Mouse (Mus musculus) forebrain, postnatal 0 days (tissue): ENCODE measurements around the gene Pdia5. TPM values are rescaled to one million over a fixed set of nuclear protein-coding genes. Genes with fewer than 3 reads are reported as not detected.

ENCODE experiments used
- ATAC-seq: fragments of 200-750 bp; cut with Nextera tagmentation; 2 replicates; pipeline ENCODE4 v1.8.0; 2017; ENCODE audit warnings: mild to moderate bottlenecking, moderate library complexity
- DNase-seq: peaks from one replicate; pipeline ENCODE4 v3.0.0-alpha.2; 2015
- H3K27ac ChIP-seq: fragments of 300-500 bp; sonication (generic); 2 replicates; pipeline ENCODE4 v1.5.1; 2014; ENCODE audit warnings: low read depth, mild to moderate bottlenecking, antibody characterized with exemption, low read length, moderate library complexity, mixed read lengths
- H3K27me3 ChIP-seq: fragments of 300-500 bp; sonication (generic); 2 replicates; pipeline ENCODE4 v1.6.1; 2014; ENCODE audit warnings: mild to moderate bottlenecking, low read length, mixed read lengths; ENCODE audit not compliant: insufficient read depth
- H3K36me3 ChIP-seq: fragments of 300-500 bp; sonication (generic); 2 replicates; pipeline ENCODE4 v1.6.1; 2014; ENCODE audit warnings: mild to moderate bottlenecking, moderate library complexity; ENCODE audit not compliant: insufficient read depth
- H3K4me1 ChIP-seq: fragments of 300-500 bp; sonication (generic); 2 replicates; pipeline ENCODE4 v1.6.1; 2014; ENCODE audit warnings: antibody characterized with exemption; ENCODE audit not compliant: insufficient read depth
- H3K4me2 ChIP-seq: fragments of 300-500 bp; sonication (generic); 2 replicates; pipeline ENCODE4 v1.6.1; 2014; ENCODE audit warnings: low read depth, mild to moderate bottlenecking, moderate library complexity
- H3K4me3 ChIP-seq: fragments of 300-500 bp; sonication (generic); 2 replicates; pipeline ENCODE4 v1.5.1; 2014; ENCODE audit warnings: low read depth, low read length, mixed read lengths
- H3K9ac ChIP-seq: fragments of 300-500 bp; sonication (generic); 2 replicates; pipeline ENCODE4 v1.6.1; 2014; ENCODE audit warnings: mild to moderate bottlenecking
- H3K9me3 ChIP-seq: fragments of 300-500 bp; sonication (generic); 2 replicates; pipeline ENCODE4 v1.6.1; 2016; ENCODE audit warnings: low read length
- CTCF ChIP-seq: sonication (generic); IDR thresholded peaks from 2 replicates; pipeline ENCODE4 v1.5.1; 2016; ENCODE audit warnings: antibody characterized with exemption, control low read depth, low read depth
- WGBS: fragments of 180-500 bp; shearing (Covaris S2); extraction: QIAGEN DNeasy Blood & Tissue Kit; methylation state at CpG from one replicate; pipeline ENCODE4 v1.1.7; 2014; 5-methylcytosine and 5-hydroxymethylcytosine counted together
- polyA plus RNA-seq: library from polyadenylated mRNA; unstranded; fragments of >200 nt; fragmentation: Nextera tagmentation; extraction: Ambion mirVana; gene quantifications from 2 replicates; pipeline ENCODE4 v1.2.1, GENCODE M21; 2015
- total RNA-seq: library from RNA; depleted of rRNA; stranded (reverse); fragments of >200 nt; gene quantifications from 2 replicates; pipeline ENCODE4 v1.2.3, GENCODE M21; 2014

Gene Pdia5
- total and polyA plus RNA-seq, 2 experiments from 2014 or later, result 2.5 to 8.7 TPM

DNA sequence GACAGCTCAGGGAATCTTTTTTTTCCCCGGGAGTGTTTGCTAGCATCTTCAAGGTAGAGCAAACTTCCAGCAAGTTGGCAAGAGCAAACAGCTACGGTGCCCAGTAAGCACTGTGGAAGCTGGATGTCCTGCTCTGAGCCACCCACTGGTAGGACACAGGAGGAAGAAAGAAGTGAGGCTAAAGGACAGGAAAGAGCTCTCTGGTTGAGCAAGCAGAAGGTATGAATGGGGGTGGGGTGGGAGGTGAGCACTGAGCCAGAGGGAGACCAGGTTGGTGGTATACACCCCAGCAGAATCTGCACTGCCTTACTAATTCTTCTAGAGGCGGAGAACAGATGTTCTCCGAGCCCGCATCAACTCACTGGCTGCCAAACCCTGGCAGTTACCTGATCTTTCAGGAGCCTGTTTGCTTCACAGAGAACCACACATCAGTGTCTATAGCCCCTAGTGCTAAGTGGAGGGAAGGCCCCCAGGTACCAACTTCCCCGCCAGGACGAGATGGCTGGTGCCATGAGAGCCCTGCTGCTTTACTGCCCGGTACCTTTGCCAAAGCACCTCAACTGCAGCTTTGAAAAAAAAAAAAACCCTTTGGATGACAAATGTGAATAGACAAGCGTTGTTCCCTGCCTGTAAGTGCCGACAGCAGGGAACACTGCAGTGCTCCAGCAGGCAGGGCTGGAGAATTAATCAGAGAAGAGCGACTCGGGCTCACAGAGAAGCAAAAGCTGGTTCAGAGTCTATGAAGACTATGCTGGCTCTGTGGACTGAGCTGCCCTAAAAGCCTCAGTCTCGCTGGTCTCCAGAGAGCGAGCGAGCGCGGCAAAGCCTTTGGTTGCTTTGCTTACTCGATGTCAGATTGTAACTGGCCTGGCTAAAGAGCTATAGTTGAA, 67.2 kb downstream of the Pdia5 start:
- no peak overlapping the region for H3K9ac ChIP-seq
- H3K4me2 ChIP-seq, result peak overlapping the region; percentile 6; the same call in 1 of the 2 replicates
- no peaks in the 10 kb centered on the region for H3K36me3 ChIP-seq
- 57% methylated on average over 18 of the region's 18 CpGs for WGBS
- TF ChIP-seq CTCF, result no peak
- peak; percentile 39 for DNase-seq
- H3K4me1 ChIP-seq, result no peaks in the 10 kb centered on the region
- no peak overlapping the region for H3K4me3 ChIP-seq
- no peaks in the 10 kb centered on the region for H3K9me3 ChIP-seq
- peak; percentile 73; the same call in 1 of the 2 replicates for ATAC-seq
- H3K27me3 ChIP-seq, result no peaks in the 10 kb centered on the region
- H3K27ac ChIP-seq, result no peak overlapping the region

- H3K4me3 ChIP-seq, result no peak overlapping the region
- H3K9me3 ChIP-seq, result no peaks in the 10 kb centered on the region
- H3K4me2 ChIP-seq, result no peak overlapping the region
- no peaks in the 10 kb centered on the region for H3K36me3 ChIP-seq
- H3K27ac ChIP-seq, result no peak overlapping the region
- H3K27me3 ChIP-seq, result no peaks in the 10 kb centered on the region
- DNase-seq (no peak), ATAC-seq (no peak)
- H3K9ac ChIP-seq, result no peak overlapping the region
- 94% methylated on average over 8 of the region's 8 CpGs for WGBS
- no peak for TF ChIP-seq CTCF
- no peaks in the 10 kb centered on the region for H3K4me1 ChIP-seq
Measured at GRCm38 (mm10) chr16:35422705-35423104, 68.0 kb downstream of the Pdia5 start.

DNA sequence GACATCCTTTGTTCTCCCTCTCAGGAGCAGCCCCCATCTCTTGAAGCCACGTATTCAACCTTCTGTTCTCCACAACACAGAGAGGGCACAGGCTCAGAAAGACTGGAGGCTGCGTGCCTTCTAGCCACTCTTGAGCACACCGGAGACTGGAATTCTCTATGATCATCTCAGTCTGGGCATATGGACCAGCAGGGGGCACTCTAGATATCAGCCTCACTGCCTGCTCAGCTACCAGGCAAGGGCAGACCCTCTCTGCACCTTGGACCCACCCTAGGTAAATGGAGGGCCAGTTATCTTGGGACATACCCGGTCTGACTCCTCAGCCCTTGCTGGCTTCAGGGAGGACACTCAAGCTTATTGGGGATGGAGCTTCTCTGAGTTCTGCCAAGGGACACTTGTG, 68.5 kb downstream of the Pdia5 start:
- no peaks in the 10 kb centered on the region for H3K4me1 ChIP-seq
- H3K9ac ChIP-seq, result no peak overlapping the region
- DNase-seq (peak; percentile 20), ATAC-seq (no peak)
- no peak overlapping the region for H3K4me2 ChIP-seq
- no peak overlapping the region for H3K27ac ChIP-seq
- no peak overlapping the region for H3K4me3 ChIP-seq
- no peaks in the 10 kb centered on the region for H3K27me3 ChIP-seq
- peak; percentile 54 for TF ChIP-seq CTCF
- WGBS, result 72% methylated on average over 4 of the region's 4 CpGs
- no peaks in the 10 kb centered on the region for H3K36me3 ChIP-seq
- no peaks in the 10 kb centered on the region for H3K9me3 ChIP-seq

DNA sequence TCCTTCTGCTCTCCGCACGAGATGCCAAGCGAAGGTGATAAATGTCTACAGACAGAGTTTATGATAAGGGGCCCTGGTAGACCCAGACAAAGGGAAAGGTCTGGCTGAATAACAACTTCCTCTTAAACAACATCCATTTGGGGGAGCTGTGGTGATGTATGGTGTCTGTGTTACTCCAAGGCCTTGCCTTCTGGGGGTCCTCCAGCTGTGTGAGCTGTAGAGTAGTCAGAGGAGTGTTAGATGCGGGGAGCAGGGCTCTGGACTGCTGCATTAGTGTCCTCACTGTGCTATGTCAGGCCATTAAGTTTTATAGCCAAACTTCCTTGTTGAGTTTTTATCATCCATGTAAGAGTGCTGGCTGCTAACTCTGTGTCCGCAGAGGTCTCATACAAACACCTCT, 76.1 kb downstream of the Pdia5 start:
- Histone ChIP-seq H3K4me1 (no peaks in the 10 kb centered on the region), H3K27me3 (no peaks in the 10 kb centered on the region), H3K27ac (no peak overlapping the region), H3K4me2 (no peak overlapping the region), H3K9ac (no peak overlapping the region), H3K36me3 (no peaks in the 10 kb centered on the region), H3K4me3 (no peak overlapping the region), H3K9me3 (no peaks in the 10 kb centered on the region)
- no peak for TF ChIP-seq CTCF
- ATAC-seq (no peak), DNase-seq (no peak)
- WGBS, result 96% methylated on average over 5 of the region's 5 CpGs

- ATAC-seq, result no peak
- Histone ChIP-seq H3K9me3 (no peaks in the 10 kb centered on the region), H3K4me3 (no peak overlapping the region), H3K4me1 (no peaks in the 10 kb centered on the region), H3K36me3 (no peaks in the 10 kb centered on the region; the same call in 1 of the 2 replicates), H3K27ac (no peak overlapping the region), H3K27me3 (no peaks in the 10 kb centered on the region), H3K4me2 (no peak overlapping the region), H3K9ac (no peak overlapping the region)
- 82% methylated on average over 4 of the region's 4 CpGs for WGBS
- no peak for DNase-seq
- no peak for TF ChIP-seq CTCF
Measured at GRCm38 (mm10) chr16:35406706-35407105, 84.0 kb downstream of the Pdia5 start.

DNA sequence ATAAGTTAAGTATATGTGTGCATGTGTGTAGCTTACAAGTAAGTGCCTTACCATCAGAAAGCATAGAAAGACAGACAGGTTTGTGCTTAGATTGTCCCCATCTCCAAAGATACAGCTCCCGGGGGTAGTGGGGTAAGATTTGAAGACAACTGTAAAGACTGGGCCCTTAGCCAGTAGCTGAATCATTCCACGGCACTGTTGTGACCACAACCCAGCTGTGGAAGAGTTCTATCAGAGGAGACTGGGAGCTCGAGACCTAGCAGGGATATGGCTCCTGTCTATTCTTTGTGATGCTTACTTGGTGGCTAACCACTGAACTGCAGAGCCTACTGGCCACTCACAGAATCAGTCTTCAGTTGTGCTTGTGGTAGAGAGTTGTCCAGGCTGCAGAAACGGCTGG, 84.5 kb downstream of the Pdia5 start:
- no peak overlapping the region for H3K4me3 ChIP-seq
- no peaks in the 10 kb centered on the region for H3K4me1 ChIP-seq
- no peaks in the 10 kb centered on the region for H3K27me3 ChIP-seq
- no peaks in the 10 kb centered on the region for H3K9me3 ChIP-seq
- H3K27ac ChIP-seq, result no peak overlapping the region
- ATAC-seq (no peak), DNase-seq (no peak)
- no peaks in the 10 kb centered on the region; the same call in 1 of the 2 replicates for H3K36me3 ChIP-seq
- WGBS, result 74% methylated on average over 4 of the region's 4 CpGs
- H3K9ac ChIP-seq, result no peak overlapping the region
- no peak overlapping the region for H3K4me2 ChIP-seq
- no peak for TF ChIP-seq CTCF

DNA sequence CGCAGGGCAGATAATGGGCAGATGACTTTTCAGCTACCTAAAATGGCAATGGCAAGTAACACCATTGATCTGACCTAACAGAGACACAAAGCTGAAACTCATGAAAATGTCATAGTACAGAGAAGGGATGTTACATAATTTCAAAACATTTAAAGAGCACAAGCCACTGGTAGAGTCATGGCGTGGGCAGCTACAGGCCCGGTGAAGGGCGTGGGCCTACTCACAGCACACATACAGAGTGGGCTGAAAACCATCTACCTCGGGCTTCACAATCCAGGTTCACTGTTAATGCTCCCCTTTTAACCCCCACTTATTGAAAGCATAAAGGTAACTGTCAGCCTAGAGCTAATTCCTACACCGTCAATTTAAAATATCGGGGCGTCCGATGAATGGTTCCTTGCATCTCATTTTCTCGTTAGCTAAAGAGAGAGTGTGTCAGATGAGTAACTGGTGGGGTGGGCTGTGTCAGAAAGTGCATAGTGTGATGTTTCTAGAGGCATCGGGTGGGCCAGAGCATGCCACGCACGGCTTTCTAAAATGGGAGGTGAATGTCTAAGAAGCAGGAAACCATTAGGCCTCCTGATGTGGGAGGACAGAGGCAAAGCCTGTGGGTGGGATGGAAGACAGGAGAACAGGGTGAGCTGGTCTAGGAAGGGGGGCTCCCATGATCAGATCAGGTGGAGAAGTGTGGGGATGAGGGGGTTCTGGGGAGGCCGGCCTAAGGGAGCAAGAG, 85.2 kb downstream of the Pdia5 start:
- 81% methylated on average over 14 of the region's 14 CpGs for WGBS
- TF ChIP-seq CTCF, result no peak

More for the DNA sequence above, 85.2 kb downstream of the Pdia5 start:
- Histone ChIP-seq H3K27me3 (no peaks in the 10 kb centered on the region), H3K36me3 (no peaks in the 10 kb centered on the region; the same call in 1 of the 2 replicates), H3K27ac (no peak overlapping the region), H3K9ac (no peak overlapping the region), H3K4me1 (no peaks in the 10 kb centered on the region), H3K4me2 (no peak overlapping the region), H3K4me3 (no peak overlapping the region), H3K9me3 (no peaks in the 10 kb centered on the region)
- DNase-seq, result no peak
- no peak for ATAC-seq
